Mouse (Mus musculus) heart, embryonic 15.5 days (tissue): ENCODE results near the gene Cachd1. TPM values are rescaled to one million over a fixed set of nuclear protein-coding genes. Genes with fewer than 3 reads are reported as not detected.

Experiments
- ATAC-seq: fragments of 200-750 bp; cut with Nextera tagmentation; replicated peaks from 2 replicates; pipeline ENCODE4 v1.8.0; 2017; ENCODE audit warnings: low read depth, moderate TSS enrichment; ENCODE audit not compliant: insufficient number of reproducible peaks, insufficient read depth, low FRiP score
- H3K27ac ChIP-seq: fragments of 300-500 bp; sonication (generic); 2 replicates; pipeline ENCODE4 v1.5.1; 2015; ENCODE audit warnings: mild to moderate bottlenecking, inconsistent platforms
- H3K27me3 ChIP-seq: fragments of 300-500 bp; sonication (generic); 2 replicates; pipeline ENCODE4 v1.6.1; 2015; ENCODE audit warnings: inconsistent platforms
- H3K36me3 ChIP-seq: fragments of 300-500 bp; sonication (generic); 2 replicates; pipeline ENCODE4 v1.6.1; 2015; ENCODE audit warnings: mild to moderate bottlenecking, inconsistent platforms
- H3K4me1 ChIP-seq: fragments of 300-500 bp; sonication (generic); replicated peaks from 2 replicates; pipeline ENCODE4 v1.6.1; 2015; ENCODE audit warnings: inconsistent platforms
- H3K4me2 ChIP-seq: fragments of 300-500 bp; sonication (generic); 2 replicates; pipeline ENCODE4 v1.6.1; 2015; ENCODE audit warnings: inconsistent platforms, mild to moderate bottlenecking, moderate library complexity
- H3K4me3 ChIP-seq: fragments of 300-500 bp; sonication (generic); 2 replicates; pipeline ENCODE4 v1.5.1; 2015; ENCODE audit warnings: mild to moderate bottlenecking, inconsistent platforms
- H3K9ac ChIP-seq: fragments of 300-500 bp; sonication (generic); 2 replicates; pipeline ENCODE4 v1.6.1; 2015; ENCODE audit warnings: mild to moderate bottlenecking, inconsistent platforms
- H3K9me3 ChIP-seq: fragments of 300-500 bp; sonication (generic); replicated peaks from 2 replicates; pipeline ENCODE4 v1.6.1; 2016; ENCODE audit warnings: inconsistent platforms
- WGBS: fragments of 180-500 bp; shearing (Covaris S2); methylation state at CpG from one replicate; pipeline ENCODE4 v1.1.7; 2015; ENCODE audit warnings: mixed read lengths; 5-methylcytosine and 5-hydroxymethylcytosine counted together
- polyA plus RNA-seq: library from polyadenylated mRNA; unstranded; fragments of >200 nt; fragmentation: Nextera tagmentation; extraction: Ambion mirVana; gene quantifications from 2 replicates; pipeline ENCODE4 v1.2.1, GENCODE M21; 2015

The Cachd1 gene
- polyA plus RNA-seq, 1 experiment from 2014 or later = 6.2 TPM

GRCm38 (mm10) chr4:100760416-100760815, 16.1 kb upstream of the Cachd1 start:
- no peak overlapping the region for H3K4me3 ChIP-seq
- no peaks in the 10 kb centered on the region for H3K9me3 ChIP-seq
- WGBS = 79% methylated on average over 5 of the region's 5 CpGs
- no peak overlapping the region for H3K27ac ChIP-seq
- H3K4me1 ChIP-seq = no peaks in the 10 kb centered on the region
- H3K4me2 ChIP-seq = no peak overlapping the region
- no peak overlapping the region for H3K9ac ChIP-seq
- ATAC-seq = no peak
- H3K36me3 ChIP-seq = no peaks in the 10 kb centered on the region
- 0 out of 2 replicates have a peak, but pooled peaks cover 6% of the 10 kb centered on the region for H3K27me3 ChIP-seq

DNA sequence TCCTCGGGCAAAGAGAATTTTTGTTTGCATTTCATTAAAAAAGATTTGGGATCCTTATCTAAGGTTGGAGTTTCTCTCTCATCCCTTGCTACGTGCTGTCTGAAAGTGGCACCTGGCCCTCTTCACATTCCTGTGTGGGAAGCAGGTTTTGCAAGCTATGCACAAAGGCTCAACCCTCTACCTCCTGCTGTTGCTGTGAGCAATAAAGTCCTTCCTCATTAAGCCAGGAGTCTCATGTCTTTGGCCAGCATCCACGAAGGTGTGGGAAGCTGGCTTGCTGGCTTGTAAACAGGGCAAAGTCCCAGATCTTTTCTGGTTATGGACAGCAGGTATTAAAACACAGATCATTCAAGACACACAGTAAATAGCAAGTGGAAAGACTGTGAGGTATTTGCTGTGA, 7.9 kb upstream of the Cachd1 start:
- Histone ChIP-seq H3K4me2 (no peak overlapping the region), H3K4me3 (no peak overlapping the region), H3K9me3 (no peaks in the 10 kb centered on the region), H3K36me3 (no peaks in the 10 kb centered on the region), H3K4me1 (no peaks in the 10 kb centered on the region), H3K27ac (no peak overlapping the region), H3K27me3 (no peaks in the 10 kb centered on the region), H3K9ac (no peak overlapping the region)
- 40% methylated on average over 3 of the region's 3 CpGs for WGBS
- no peak for ATAC-seq

GRCm38 (mm10) chr4:100776871-100777375, 448 bp downstream of the Cachd1 start:
- Histone ChIP-seq H3K4me1 (peaks cover 38% of the 10 kb centered on the region), H3K36me3 (no peaks in the 10 kb centered on the region), H3K27ac (peak overlapping the region; percentile 91), H3K9me3 (no peaks in the 10 kb centered on the region), H3K4me3 (peak overlapping the region; percentile 67), H3K9ac (peak overlapping the region; percentile 81), H3K27me3 (no peaks in the 10 kb centered on the region), H3K4me2 (peak overlapping the region; percentile 88)
- WGBS = under 1% methylated on average over 65 of the region's 68 CpGs
- ATAC-seq = peak; percentile 43

DNA sequence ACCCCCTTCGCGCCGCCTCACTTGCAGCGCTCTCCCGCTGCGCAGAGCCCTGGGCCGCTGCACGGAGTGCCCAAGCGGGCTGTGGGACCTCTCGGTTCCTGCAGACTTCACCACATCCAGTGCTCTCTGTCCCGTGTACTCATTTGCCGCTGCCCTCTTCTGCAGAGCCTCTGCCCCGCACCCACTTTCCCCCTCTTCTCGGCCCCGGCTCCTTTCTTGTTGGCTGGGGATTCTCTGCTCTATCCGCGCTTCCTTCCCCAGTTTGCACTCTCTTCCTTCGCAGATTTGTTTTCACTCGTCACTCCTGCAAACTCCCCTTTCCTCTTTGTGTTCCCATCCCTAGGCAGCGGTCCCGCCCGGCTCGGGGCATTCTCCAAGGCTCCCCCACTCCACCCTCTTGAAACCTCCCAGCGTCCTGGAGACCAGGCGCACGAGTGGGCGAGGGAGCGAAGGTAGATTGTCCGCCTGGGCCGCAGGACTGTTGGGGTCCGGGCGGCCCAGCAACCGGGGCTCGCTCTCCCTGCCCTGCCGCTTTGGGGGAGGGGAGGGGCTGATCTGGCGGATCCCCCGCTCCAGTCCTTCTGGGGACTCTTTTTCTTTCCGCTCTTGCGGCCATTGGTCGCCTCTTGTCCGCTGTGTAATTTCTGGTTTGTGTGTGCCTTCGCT, 1.0 kb downstream of the Cachd1 start:
- peaks cover 42% of the 10 kb centered on the region for H3K4me1 ChIP-seq
- peak overlapping the region; percentile 88 for H3K4me2 ChIP-seq
- H3K9me3 ChIP-seq = no peaks in the 10 kb centered on the region
- peak overlapping the region; percentile 81 for H3K9ac ChIP-seq
- H3K27me3 ChIP-seq = no peaks in the 10 kb centered on the region
- H3K27ac ChIP-seq = peak overlapping the region; percentile 91
- no peaks in the 10 kb centered on the region for H3K36me3 ChIP-seq
- peak; percentile 31 for ATAC-seq
- peak overlapping the region; percentile 67 for H3K4me3 ChIP-seq
- under 1% methylated on average over 42 of the region's 42 CpGs for WGBS

DNA sequence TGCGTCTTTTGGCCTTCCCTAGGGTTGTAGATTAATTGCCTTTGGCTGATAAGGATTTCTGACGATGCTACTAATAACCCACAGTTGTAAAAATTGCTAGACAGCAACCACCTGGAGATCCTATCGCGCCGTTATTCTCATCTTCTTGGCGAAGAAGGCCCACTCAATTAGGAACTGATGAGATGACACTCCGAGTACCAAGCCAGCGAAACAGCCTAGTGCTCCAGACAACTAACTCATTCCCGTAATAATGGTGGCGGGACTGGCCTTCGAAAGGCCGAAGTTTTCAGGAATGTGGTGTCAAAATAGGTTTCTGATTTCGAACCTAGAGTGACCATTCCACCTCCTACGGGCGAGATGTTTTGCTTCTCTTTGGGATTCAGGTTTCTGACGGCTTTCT, 1.6 kb downstream of the Cachd1 start:
- Histone ChIP-seq H3K27me3 (no peaks in the 10 kb centered on the region), H3K4me3 (peak overlapping the region; percentile 67), H3K4me1 (peaks cover 45% of the 10 kb centered on the region), H3K36me3 (no peaks in the 10 kb centered on the region), H3K9me3 (no peaks in the 10 kb centered on the region), H3K4me2 (peak overlapping the region; percentile 88), H3K27ac (peak overlapping the region; percentile 91; the same call in 1 of the 2 replicates), H3K9ac (peak overlapping the region; percentile 81)
- no peak for ATAC-seq
- 7% methylated on average over 16 of the region's 16 CpGs for WGBS

GRCm38 (mm10) chr4:100779023-100779422, 2.5 kb downstream of the Cachd1 start:
- H3K9ac ChIP-seq = no peak overlapping the region
- ATAC-seq = no peak
- WGBS = 47% methylated on average over 4 of the region's 4 CpGs

DNA sequence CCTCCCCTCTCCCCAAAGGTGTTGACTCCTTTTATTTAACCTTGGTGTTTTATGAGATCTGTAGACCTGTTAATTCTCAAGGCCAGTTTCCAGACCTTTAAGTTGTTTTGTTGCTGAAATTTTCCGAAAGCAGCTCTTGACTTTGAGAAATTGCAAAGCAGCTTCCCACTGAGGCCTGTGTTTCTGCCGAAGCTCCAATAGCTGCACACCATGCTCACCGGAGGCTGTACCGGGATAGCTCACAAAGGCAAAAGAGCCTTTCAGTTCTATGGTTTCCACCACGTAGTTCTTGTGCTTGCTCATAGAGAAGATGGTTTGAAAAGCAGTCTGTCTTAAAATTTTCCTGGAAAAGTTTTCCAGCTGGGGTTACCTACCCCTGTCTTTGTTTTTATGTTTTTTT, 3.2 kb downstream of the Cachd1 start:
- Histone ChIP-seq H3K27me3 (no peaks in the 10 kb centered on the region), H3K27ac (no peak overlapping the region), H3K9me3 (no peaks in the 10 kb centered on the region), H3K4me2 (peak overlapping the region; percentile 88), H3K4me3 (0 out of 2 replicates have a peak overlapping the region, but pooled peaks have one; percentile 3), H3K4me1 (peaks cover 45% of the 10 kb centered on the region), H3K36me3 (no peaks in the 10 kb centered on the region), H3K9ac (no peak overlapping the region)
- no peak for ATAC-seq
- WGBS = 60% methylated on average over 5 of the region's 5 CpGs

More at GRCm38 (mm10) chr4:100779023-100779422, 2.5 kb downstream of the Cachd1 start:
- peak overlapping the region; percentile 67 for H3K4me3 ChIP-seq
- no peaks in the 10 kb centered on the region for H3K9me3 ChIP-seq
- H3K27me3 ChIP-seq = no peaks in the 10 kb centered on the region
- no peak overlapping the region for H3K27ac ChIP-seq
- peak overlapping the region; percentile 88 for H3K4me2 ChIP-seq
- H3K36me3 ChIP-seq = no peaks in the 10 kb centered on the region
- H3K4me1 ChIP-seq = peaks cover 45% of the 10 kb centered on the region

DNA sequence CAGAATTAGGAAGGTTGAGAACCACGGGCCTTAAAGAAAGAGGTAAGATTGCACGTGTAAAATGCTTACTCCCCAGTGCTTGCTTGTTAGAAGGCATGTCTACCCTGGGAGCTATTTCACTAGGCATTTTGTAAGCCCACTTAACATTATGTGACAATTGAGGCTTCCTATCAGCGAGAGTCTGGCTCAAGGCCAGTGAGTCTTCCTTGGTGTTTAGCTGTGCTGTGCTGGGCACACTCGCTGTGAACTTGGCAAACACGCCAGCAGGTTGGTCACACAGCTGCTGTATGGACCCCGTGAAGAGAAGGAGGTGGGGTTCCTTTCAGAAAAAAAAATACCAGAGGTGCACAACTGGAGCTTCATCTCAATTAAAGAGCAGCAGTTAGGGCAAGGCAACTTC, 4.4 kb downstream of the Cachd1 start:
- no peak overlapping the region for H3K27ac ChIP-seq
- no peaks in the 10 kb centered on the region for H3K27me3 ChIP-seq
- 65% methylated on average over 6 of the region's 6 CpGs for WGBS
- no peaks in the 10 kb centered on the region for H3K9me3 ChIP-seq
- no peak overlapping the region for H3K4me2 ChIP-seq
- H3K36me3 ChIP-seq = no peaks in the 10 kb centered on the region
- peaks cover 44% of the 10 kb centered on the region for H3K4me1 ChIP-seq
- no peak for ATAC-seq
- no peak overlapping the region for H3K9ac ChIP-seq
- no peak overlapping the region for H3K4me3 ChIP-seq

GRCm38 (mm10) chr4:100782348-100782747, 5.9 kb downstream of the Cachd1 start:
- no peak overlapping the region for H3K9ac ChIP-seq
- no peak overlapping the region for H3K27ac ChIP-seq
- 0 out of 2 replicates have a peak overlapping the region, but pooled peaks have one; percentile 2 for H3K4me2 ChIP-seq
- 31% methylated on average over 8 of the region's 8 CpGs for WGBS
- H3K4me1 ChIP-seq = peaks cover 47% of the 10 kb centered on the region
- no peak overlapping the region for H3K4me3 ChIP-seq
- H3K36me3 ChIP-seq = no peaks in the 10 kb centered on the region
- H3K27me3 ChIP-seq = no peaks in the 10 kb centered on the region
- no peak for ATAC-seq
- H3K9me3 ChIP-seq = no peaks in the 10 kb centered on the region

GRCm38 (mm10) chr4:100782891-100783290, 6.4 kb downstream of the Cachd1 start:
- Histone ChIP-seq H3K27me3 (no peaks in the 10 kb centered on the region), H3K36me3 (no peaks in the 10 kb centered on the region), H3K4me3 (no peak overlapping the region), H3K9ac (no peak overlapping the region), H3K4me2 (no peak overlapping the region), H3K9me3 (no peaks in the 10 kb centered on the region), H3K4me1 (peaks cover 47% of the 10 kb centered on the region), H3K27ac (no peak overlapping the region)
- WGBS = 84% methylated on average over 3 of the region's 3 CpGs
- no peak for ATAC-seq

DNA sequence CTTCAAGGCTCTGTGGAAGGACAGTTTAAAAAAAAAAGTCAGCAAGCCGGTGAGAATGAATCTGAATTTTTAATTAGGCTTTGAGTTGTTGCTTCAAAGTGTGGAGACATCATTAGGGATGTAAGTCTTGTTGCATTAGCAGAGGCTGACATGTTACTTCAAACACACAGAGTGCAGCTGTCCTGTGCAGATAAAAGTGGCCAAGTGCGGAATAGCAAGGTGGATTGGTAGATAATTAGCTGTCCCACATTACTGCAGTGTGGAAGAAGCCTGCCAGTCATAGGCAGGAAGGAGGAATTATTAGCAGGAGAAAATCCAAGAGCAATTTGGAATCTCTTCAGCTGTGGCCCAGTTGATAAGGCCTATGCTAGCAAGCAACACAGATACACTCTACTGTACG, 10.7 kb downstream of the Cachd1 start:
- no peak overlapping the region for H3K4me2 ChIP-seq
- H3K4me1 ChIP-seq = peaks cover 13% of the 10 kb centered on the region
- no peaks in the 10 kb centered on the region for H3K9me3 ChIP-seq
- WGBS = 57% methylated on average over 3 of the region's 3 CpGs
- H3K27ac ChIP-seq = no peak overlapping the region
- H3K36me3 ChIP-seq = no peaks in the 10 kb centered on the region
- ATAC-seq = no peak
- H3K27me3 ChIP-seq = no peaks in the 10 kb centered on the region
- H3K4me3 ChIP-seq = no peak overlapping the region
- no peak overlapping the region for H3K9ac ChIP-seq

DNA sequence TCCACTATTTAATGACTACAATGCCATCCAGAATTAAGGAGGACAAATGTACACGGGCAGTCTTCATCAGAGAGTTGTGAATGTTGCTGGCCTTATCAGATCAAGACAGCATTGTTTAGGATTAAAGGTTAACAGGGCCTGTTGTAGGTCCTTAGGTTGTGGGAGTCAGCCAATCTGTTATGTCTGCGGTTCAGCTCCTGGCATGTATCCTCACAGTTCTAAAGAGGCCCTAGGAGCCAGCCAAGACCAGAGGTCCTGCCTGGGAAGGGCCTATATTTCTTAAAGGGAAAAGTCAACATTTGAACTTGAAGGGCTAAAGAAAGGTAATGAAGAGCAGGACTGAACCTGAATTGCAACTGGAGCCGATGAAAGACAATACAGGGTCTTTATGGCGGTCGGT, 13.7 kb downstream of the Cachd1 start:
- Histone ChIP-seq H3K4me3 (no peak overlapping the region), H3K9me3 (no peaks in the 10 kb centered on the region), H3K27ac (no peak overlapping the region), H3K9ac (no peak overlapping the region), H3K4me2 (no peak overlapping the region), H3K36me3 (no peaks in the 10 kb centered on the region), H3K4me1 (0 out of 2 replicates have a peak, but pooled peaks cover 11% of the 10 kb centered on the region), H3K27me3 (no peaks in the 10 kb centered on the region)
- ATAC-seq = no peak
- WGBS = 72% methylated on average over 5 of the region's 5 CpGs
